Mouse (Mus musculus) ES-E14 (cell line): ENCODE results near the gene Fiz1.

Experiments
- CHD2 ChIP-seq: IDR thresholded peaks from 2 replicates; pipeline ENCODE4 v1.6.1; 2014; ENCODE audit warnings: mild to moderate bottlenecking, low read depth, low read length, inconsistent platforms
- HCFC1 ChIP-seq: IDR thresholded peaks from 2 replicates; pipeline ENCODE4 v1.6.1; 2012; ENCODE audit warnings: low read length, inconsistent platforms, borderline replicate concordance; ENCODE audit not compliant: insufficient read depth
- MAFK ChIP-seq: IDR thresholded peaks from 2 replicates; pipeline ENCODE4 v1.6.1; 2014; ENCODE audit warnings: mild to moderate bottlenecking, low read depth, low read length, inconsistent platforms; ENCODE audit not compliant: insufficient read depth
- ZC3H11A ChIP-seq: IDR thresholded peaks from 2 replicates; pipeline ENCODE4 v1.6.1; 2012; ENCODE audit warnings: low read depth, mild to moderate bottlenecking, inconsistent platforms, low read length, borderline replicate concordance
- ZNF384 ChIP-seq: IDR thresholded peaks from 2 replicates; pipeline ENCODE4 v1.6.1; 2012; ENCODE audit warnings: low read depth, low read length, inconsistent platforms

- TF ChIP-seq ZNF384, result no peak
- TF ChIP-seq CHD2, result no peak
- no peak for TF ChIP-seq HCFC1
- no peak for TF ChIP-seq ZC3H11A
- no peak for TF ChIP-seq MAFK
Measured at GRCm38 (mm10) chr7:5057381-5057780, 42.9 kb upstream of the Fiz1 start.
